Comparison of ENCODE assay signal across 31 mouse cellular contexts in the genomic region with DNA sequence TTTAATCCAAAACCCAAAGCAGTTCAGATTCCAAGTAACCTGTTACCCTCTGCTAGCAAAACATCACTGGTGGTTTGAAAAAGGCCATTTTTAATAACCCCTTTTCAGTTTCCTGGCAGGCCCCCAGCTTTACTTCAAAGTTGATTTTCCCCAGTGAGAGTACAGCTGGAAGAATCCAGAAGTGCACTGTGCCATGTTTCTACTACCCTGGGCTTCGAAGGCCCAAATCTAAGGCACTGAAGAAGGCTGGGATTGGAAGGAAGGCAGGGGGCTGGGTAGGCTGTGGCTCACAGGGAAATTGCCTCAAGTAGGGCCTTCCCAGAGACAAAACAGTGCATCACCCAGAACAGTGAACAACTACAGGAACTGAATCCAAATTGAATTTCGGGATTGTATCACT.
"Had no signal": no experiment of that assay in that cellular context is flagged by ENCODE, and none has a peak within 500 bp of the region (broad histone marks: within the 10 kb centered on the region; RNA-seq: fewer than 3 reads in every experiment).

No protein-coding gene starts in this region.

- H3K27me3 ChIP-seq: liver, embryonic 12.5 days; liver, embryonic 15.5 days; neural tube, embryonic 12.5 days had no signal

- H3K36me3 ChIP-seq: limb, embryonic 12.5 days; limb, embryonic 15.5 days; liver, embryonic 12.5 days; liver, embryonic 13.5 days; liver, embryonic 15.5 days; lung, embryonic 15.5 days; midbrain, embryonic 15.5 days; neural tube, embryonic 12.5 days; neural tube, embryonic 13.5 days had no signal

- H3K9me3 ChIP-seq: limb, embryonic 12.5 days; limb, embryonic 15.5 days; liver, embryonic 12.5 days; liver, embryonic 13.5 days; liver, embryonic 15.5 days; lung, embryonic 15.5 days; megakaryocyte, embryonic 14.5 days; midbrain, embryonic 10.5 days; midbrain, embryonic 12.5 days; midbrain, embryonic 13.5 days; midbrain, embryonic 15.5 days; neural tube, embryonic 12.5 days; neural tube, embryonic 13.5 days had no signal

- DNase-seq: left cerebral cortex, postnatal 4 days; liver; liver, embryonic 13.5 days; liver, postnatal 0 days; lung, adult 18-20 months; lung, adult 2 months; lung, embryonic 14.5 days; lung, postnatal 10 days; lung, postnatal 14 days; lung, postnatal 36 days; lung, postnatal 4 days; midbrain, embryonic 14.5 days had no signal

- H3K27ac ChIP-seq: limb, embryonic 12.5 days; limb, embryonic 15.5 days; liver, embryonic 12.5 days; liver, embryonic 13.5 days; liver, embryonic 14.5 days; liver, embryonic 15.5 days; lung, embryonic 15.5 days; macrophage; midbrain, embryonic 10.5 days; midbrain, embryonic 12.5 days; midbrain, embryonic 13.5 days; midbrain, embryonic 15.5 days; neural tube, embryonic 12.5 days; neural tube, embryonic 13.5 days had no signal

- H3K4me3 ChIP-seq: limb, embryonic 12.5 days; limb, embryonic 15.5 days; liver, embryonic 12.5 days; liver, embryonic 13.5 days; liver, embryonic 15.5 days; lung, embryonic 15.5 days; megakaryocyte, embryonic 14.5 days; midbrain, embryonic 10.5 days; midbrain, embryonic 12.5 days; midbrain, embryonic 13.5 days; midbrain, embryonic 15.5 days; myocyte; neural tube, embryonic 12.5 days; neural tube, embryonic 13.5 days had no signal

- H3K9ac ChIP-seq: limb, embryonic 12.5 days; limb, embryonic 15.5 days; liver, embryonic 12.5 days; liver, embryonic 13.5 days; liver, embryonic 14.5 days; liver, embryonic 15.5 days; liver, postnatal 0 days; lung, embryonic 14.5 days; lung, embryonic 15.5 days; midbrain, embryonic 12.5 days; midbrain, embryonic 13.5 days; midbrain, embryonic 15.5 days; neural tube, embryonic 12.5 days; neural tube, embryonic 13.5 days had no signal

- ATAC-seq: liver, embryonic 12.5 days; liver, postnatal 0 days; lung, postnatal 0 days; midbrain, embryonic 13.5 days; midbrain, embryonic 15.5 days; midbrain, embryonic 16.5 days had no signal

- H3K4me2 ChIP-seq: limb, embryonic 12.5 days; limb, embryonic 15.5 days; liver, embryonic 11.5 days; liver, embryonic 12.5 days; liver, embryonic 13.5 days; liver, embryonic 15.5 days; lung, embryonic 14.5 days; lung, embryonic 15.5 days; midbrain, embryonic 11.5 days; midbrain, embryonic 12.5 days; midbrain, embryonic 13.5 days; midbrain, embryonic 15.5 days; neural tube, embryonic 12.5 days; neural tube, embryonic 13.5 days had no signal

- H3K4me1 ChIP-seq: limb, embryonic 12.5 days; limb, embryonic 15.5 days; liver, embryonic 12.5 days; liver, embryonic 13.5 days; liver, embryonic 15.5 days; lung, embryonic 15.5 days; megakaryocyte, embryonic 14.5 days; midbrain, embryonic 10.5 days; midbrain, embryonic 13.5 days; midbrain, embryonic 15.5 days; neural tube, embryonic 12.5 days; neural tube, embryonic 13.5 days had no signal
